Mouse (Mus musculus) layer of hippocampus, adult 8-10 months (tissue): ENCODE measurements around the gene Igsf1. TPM values are rescaled to one million over a fixed set of nuclear protein-coding genes. Genes with fewer than 3 reads are reported as not detected.

Experiments used
- DNase-seq, 2 experiments: peaks; one replicate each; pipeline ENCODE4 v3.0.0; 2022; ENCODE audit warnings: low spot score in 2 of 2
- total RNA-seq, 4 experiments: library from RNA; stranded (reverse); gene quantifications; 2 replicates each; pipeline ENCODE4 v1.2.4; 2022

The Igsf1 gene
- total RNA-seq: 10 to 100 TPM in 2 of 4 experiments, 1 to 10 TPM in 2; 8.9 to 12.2 (median 10.6) TPM

DNA sequence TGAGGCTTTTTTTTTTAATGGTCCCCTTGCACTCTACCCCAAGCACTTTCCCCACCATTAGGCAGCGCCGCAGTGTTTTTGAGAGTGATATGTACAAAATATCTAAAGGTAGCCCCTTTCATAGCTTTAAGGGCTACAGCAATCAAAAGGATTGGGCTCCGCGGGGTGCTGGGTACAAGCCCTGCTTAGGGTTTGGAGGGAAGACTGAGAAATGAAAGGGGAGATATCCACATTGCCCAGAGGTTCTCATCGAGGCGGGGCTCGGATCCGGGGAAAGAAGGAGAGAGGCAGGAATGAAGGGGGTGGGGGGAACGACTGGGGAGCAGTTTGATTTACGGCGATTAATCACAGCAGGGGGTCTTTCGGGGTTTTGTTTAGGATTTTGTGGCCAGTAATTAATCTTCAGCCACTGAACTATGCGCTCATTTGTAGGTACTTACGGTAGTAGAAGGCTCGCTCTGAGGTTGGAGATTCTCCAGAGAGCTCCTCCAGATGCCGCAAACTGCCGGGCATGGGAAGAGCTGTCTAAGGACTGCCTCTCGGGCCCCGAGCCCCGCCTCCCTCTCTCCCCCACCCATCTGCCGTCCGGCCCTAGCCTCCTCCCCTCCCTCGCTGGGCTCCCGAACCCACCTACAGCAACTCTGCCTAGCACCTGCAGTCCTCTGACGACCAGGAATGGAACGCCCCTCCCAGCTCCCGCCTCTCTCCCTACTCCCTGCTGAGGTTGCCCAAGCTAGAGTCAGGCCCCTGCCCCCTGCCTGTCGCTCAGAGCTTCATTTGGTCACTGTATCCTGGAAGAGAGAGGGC is at the start of gene Igsf1:
Igsf1 (minus strand) TSS at position 537 of the 807 bp plus-strand sequence.
- peak in 1 of 2 experiments; percentile 16 for DNase-seq

DNA sequence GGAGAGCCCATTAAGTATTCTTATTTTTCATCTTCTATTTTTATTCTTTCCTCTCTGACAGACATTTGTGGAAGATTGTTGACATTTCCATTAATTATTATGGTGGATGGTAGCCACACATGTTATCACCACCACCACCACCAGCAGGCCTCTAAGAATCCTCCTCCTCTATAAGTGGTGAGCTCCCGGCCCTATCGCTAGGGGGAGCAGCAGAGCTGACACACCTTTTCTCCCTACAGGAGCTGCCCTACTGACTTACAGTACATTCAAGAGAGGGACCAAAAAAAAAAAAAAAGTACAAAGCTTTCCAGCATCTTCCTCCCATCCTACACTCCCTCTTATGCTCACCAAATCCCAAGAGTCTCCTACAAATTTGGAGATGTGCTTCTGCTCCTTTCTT is 26.7 kb downstream of the Igsf1 start:
- no peak for DNase-seq

DNA sequence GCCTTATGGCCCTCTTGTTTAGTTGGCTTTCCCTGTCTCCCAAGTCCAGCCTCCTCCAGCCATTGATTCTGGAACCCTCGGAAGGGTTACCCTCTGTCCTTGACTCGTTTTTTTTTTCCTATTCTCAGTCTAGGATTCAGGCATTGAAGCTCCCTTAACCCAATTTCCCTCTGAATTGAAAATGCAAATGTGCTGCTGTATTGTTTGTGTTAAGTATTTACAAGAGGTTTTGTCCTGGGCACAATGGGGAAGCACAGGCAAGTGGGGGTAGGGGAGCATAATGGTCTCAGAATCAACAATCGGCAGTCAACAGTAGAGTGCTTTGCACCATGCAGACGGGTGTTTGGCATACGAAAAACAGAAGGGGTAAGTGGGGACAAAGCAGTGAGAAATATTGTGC is 52.4 kb downstream of the Igsf1 start:
- DNase-seq: no peak

DNA sequence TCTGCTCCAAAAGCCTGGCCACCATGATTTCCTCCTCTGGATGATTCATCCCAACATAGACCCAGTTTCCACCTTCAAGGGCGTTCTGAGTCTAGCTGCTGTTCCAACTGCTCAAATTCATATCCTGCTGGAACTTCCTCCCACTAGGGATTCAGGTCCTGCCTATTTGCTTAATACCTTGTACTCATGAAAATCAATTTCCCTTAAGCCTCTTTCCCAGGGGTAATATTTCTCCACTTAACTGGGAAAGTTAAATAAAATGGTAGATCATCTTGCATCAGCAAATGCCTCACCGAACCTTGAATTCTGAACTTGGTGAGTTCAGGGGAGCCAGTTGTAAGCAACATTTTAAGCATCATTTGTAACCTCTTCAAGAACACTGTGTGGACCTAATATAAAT is 62.6 kb downstream of the Igsf1 start, which contains the start of gene Olfr1321:
Olfr1321 (minus strand) TSS at position 101 of the 400 bp plus-strand sequence.
- DNase-seq: no peak

Other genes with a start within 250 kb of the Igsf1 start
- not detected for gene Olfr1320, start 125.4 kb downstream of the Igsf1 start, total RNA-seq
- gene Olfr1321, start 62.7 kb downstream of the Igsf1 start, total RNA-seq: not detected
- gene Olfr1322, start 93.7 kb upstream of the Igsf1 start, total RNA-seq: not detected
- not detected for gene Olfr1323, start 221.6 kb upstream of the Igsf1 start, total RNA-seq